Mouse (Mus musculus) heart, adult 2 months (tissue): Measurements from ENCODE around the gene Cish.

Experiments used
- CTCF ChIP-seq: fragments of 200-600 bp; IDR thresholded peaks from 2 replicates; pipeline ENCODE4 v1.8.1; 2022; ENCODE audit warnings: antibody characterized with exemption, mild to moderate bottlenecking, moderate library complexity
- EP300 ChIP-seq: fragments of 200-500 bp; IDR thresholded peaks from 2 replicates; pipeline ENCODE4 v1.6.1; 2011; ENCODE audit warnings: low read depth, low read length, control low read depth; ENCODE audit not compliant: insufficient read depth
- POLR2A ChIP-seq: fragments of 200-500 bp; IDR thresholded peaks from 2 replicates; pipeline ENCODE4 v1.6.1; 2011; ENCODE audit warnings: mild to moderate bottlenecking, low read depth, low read length, control low read depth; ENCODE audit not compliant: insufficient read depth

- 0 out of 2 replicates have a peak, but pooled peaks have one; percentile 9 for TF ChIP-seq POLR2A
- no peak for TF ChIP-seq CTCF
- 0 out of 2 replicates have a peak, but pooled peaks have one; percentile 28 for TF ChIP-seq EP300
Observed at GRCm38 (mm10) chr9:107301554-107302331, 5.9 kb downstream of the Cish start.
